Mouse (Mus musculus) urinary bladder, postnatal 36 days (tissue): ENCODE data around the gene Ubqln1.

Experiments used
- DNase-seq, 2 experiments: peaks; one replicate each; pipeline ENCODE4 v3.0.0; 2022; ENCODE audit warnings: low spot score in 2 of 2, mixed read lengths in 1 of 2

Ubqln1 gene

DNA sequence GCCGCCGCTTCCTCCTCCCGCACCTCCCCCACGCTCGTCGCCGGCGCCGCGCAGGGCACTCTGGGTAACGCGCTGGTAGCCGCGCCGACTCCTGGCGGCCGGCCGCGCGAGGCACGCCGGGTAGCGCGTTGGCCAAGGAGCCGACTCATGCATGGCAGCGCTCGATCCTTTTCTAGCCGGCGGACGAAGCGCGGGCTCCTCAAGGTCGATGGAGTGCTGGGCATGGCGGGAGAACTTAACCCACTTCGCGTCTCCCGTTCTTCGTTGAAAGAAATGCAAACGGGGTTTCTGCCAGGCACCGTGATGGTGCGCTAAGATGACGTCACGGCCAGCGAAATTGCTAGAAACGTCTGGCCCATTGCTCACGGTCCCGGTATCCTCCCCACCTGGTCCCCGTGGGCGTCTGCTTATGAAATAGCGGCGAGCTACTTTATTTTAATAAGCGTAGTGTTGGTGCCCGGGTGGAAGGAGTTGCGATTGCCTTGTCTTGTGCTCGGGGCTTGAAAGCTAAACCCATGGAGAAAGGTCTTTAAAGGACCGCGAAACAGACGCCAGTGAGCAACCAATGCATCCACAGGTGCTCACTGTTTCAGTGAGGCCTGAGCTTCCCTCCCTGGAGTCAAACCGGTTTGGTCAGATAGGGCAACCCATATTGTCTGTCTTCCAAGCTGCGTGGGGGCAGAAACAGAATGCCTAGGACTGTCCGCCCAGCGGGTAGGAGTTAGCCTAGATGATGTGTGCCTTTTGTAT lies at the start of gene Ubqln1:
Gene Ubqln1, minus strand, starts transcription at position 62 of the 750 bp plus-strand sequence.
- peak; percentile 82 to 85 for DNase-seq

DNA sequence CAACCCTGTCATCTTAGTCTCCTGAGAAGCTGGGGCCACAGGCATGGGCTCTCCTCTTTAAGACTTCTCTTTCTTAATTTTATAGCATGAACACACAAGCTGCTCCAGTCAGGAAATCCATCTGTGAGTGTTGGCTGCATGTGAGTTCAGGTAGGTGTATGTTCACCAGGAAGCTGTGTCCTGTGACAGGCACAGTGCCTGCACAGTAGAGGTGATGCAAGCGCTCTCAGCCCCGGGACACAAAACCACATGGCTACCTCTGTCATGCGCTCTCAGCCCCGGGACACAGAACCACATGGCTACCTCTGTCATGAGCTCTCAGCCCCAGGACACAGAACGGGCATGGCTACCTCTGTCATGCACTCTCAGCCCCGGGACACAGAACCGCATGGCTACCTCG lies 48.1 kb upstream of the Ubqln1 start:
- no peak for DNase-seq

GRCm38 (mm10) chr13:58261674-58262073 lies 46.2 kb upstream of the Ubqln1 start:
- DNase-seq, result no peak

- DNase-seq, result no peak
Observed at GRCm38 (mm10) chr13:58253268-58253667, 37.8 kb upstream of the Ubqln1 start.

DNA sequence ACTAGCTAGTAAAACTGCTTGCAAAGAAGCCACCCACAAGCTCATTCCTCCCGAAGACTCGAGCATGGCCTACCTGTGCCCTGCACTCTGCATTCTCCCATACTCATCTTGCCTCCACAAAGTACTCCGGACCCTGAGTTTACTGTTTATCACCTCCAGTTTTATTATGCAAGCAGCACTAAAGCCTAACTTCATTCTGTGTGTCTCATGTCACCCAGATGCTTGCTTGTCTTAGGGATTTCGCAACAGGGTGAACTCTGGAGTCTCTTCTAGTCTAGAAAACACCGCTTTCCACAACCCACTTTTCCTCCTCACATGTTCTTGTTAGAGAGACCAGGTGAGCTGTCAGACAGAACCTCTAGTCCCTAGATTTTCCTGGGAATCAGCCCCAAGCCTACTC lies 33.5 kb upstream of the Ubqln1 start:
- no peak for DNase-seq

- no peak for DNase-seq
Observed at GRCm38 (mm10) chr13:58236536-58236935, 21.1 kb upstream of the Ubqln1 start.

DNA sequence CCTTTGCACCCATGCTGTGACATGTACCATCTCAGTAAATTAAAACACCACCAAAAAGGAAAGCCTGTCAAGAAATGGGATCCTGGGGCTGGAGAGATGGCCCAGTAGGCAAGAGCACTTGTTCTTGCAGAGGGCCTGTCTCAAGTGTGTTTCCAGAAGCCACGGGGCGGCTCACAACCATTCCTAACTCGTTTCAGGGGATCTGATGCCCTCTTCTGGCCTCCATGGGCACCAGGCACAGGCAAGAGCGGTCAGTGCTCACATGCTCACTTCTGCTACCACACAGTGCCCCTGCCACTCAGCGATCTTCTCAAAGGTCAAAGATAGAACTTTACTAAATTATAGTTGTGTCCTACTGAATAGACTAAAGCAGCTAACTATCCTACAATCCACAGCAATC lies 17.2 kb upstream of the Ubqln1 start:
- DNase-seq, result peak; percentile 30 to 58

- DNase-seq, result no peak
Observed at GRCm38 (mm10) chr13:58232070-58232469, 16.6 kb upstream of the Ubqln1 start.

DNA sequence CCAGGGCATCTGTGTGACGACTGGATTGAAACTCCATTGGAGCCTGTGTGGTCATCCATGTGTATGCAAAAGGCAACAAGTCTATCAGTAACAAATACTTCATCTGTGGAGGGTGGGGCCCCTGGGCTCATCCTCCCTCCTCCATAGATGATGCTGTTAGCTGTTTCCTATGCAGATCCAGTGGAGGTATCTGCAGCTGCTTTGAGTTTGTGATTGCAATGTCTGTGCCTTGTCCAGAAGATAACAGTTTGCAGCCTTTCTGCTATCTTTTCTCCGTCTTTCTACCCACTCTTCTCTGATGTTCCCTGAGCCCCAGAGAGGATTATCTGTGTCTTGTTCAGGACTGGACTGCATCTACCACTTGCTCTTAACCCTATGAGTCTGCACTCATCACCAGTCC lies 13.2 kb upstream of the Ubqln1 start:
- no peak for DNase-seq

DNA sequence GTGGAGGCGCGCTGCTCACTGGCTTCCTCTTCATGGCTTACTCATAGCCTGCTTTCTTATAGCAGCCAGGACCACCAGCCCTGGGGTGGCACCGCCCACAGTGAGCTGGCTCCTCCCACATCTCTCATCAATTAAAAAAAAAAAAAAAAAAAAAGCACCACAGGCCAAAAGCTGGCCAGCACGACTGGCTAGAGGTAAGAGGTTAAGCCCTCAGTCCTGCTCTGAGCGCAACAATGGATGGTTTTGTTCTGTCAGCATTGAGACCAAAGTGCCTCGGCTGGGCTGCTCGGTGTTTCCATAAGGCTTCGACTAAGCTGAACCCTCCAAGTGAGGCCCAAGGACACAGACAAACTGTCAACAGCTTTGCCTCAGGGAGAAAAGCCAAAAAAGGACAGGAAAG lies 10.2 kb upstream of the Ubqln1 start:
- no peak for DNase-seq

GRCm38 (mm10) chr13:58220206-58220605 lies 4.8 kb upstream of the Ubqln1 start:
- peak; percentile 18 for DNase-seq

GRCm38 (mm10) chr13:58217536-58217935 lies 2.1 kb upstream of the Ubqln1 start:
- DNase-seq, result no peak

DNA sequence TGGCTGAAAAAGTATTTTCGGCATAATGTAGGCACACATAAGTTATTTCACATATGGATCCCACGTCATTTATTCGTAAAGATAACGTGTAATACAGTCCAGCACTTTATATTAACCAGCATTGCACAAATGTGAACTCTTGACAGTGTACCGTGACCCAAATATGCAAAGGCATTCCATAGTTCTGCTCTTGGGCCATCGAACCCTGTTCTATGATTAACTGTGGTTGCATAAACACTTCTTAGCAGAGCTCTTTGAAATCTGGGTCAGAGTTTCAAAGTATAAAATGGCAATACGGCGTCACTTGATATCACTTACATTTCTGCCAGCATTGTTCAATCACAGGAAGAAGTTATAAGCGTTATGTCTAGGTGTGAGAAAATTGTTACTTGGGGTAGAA lies 942 bp upstream of the Ubqln1 start:
- no peak for DNase-seq

DNA sequence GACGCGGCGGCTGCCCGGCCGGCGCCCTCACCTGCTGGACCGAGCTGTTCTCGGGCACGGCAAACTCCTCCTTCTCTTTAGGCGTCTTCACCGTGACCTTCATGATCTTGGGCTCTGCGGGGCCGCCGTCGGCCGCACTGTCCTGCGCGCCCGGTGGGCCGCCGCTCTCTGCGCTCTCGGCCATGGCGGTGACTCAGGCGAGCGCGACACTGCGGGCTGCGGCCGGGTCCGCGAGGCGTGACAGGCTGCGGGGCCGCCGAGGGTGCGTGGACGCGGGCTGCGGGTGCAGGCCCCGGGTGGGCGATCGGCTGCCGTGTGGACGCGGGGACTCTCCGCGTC lies 231 bp downstream of the Ubqln1 start:
- peak in 1 of 2 experiments; percentile 10 for DNase-seq

DNA sequence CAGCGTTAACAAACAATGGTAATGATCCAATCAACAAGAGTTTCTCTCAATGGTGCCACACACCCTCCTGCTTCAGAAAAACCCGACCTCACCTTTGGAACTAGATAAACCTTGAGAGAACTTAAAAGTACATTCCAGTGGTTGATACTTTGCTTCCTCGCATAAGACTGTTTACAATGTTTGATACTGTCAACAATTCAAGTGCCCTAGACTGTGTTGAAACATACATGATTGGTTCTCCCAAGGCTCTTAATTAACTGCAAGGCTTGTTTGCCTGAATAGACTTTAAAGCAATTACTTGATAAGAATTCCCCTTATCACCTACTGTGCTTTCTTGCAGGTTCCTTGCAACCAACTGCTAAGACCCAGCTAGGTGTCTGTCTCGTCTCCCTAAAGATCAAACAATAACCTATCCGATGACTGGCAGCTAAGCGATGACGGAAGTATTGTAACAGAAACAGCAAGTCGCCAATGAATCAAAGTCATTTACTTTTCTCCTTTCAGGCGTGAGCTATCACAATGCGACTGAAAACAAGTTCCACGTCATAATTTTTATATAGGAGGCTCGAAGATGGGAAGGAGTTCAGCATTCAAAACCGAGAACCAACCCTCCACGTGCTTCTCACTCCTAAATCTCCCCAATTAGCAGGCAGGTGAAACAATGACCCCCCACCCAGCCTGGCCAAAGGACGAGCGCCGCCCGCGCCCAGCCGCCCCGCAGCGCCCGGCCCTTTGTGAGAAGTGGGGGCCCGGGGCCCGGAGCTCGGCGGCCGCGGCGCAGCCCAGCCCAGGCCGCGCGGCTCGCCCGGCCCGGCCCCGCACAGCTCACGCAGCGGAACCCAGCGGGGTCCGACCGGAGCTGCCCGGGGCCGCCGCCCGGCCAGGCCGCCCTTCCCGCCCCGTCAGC lies 854 bp downstream of the Ubqln1 start:
- DNase-seq, result no peak

- no peak for DNase-seq
Observed at GRCm38 (mm10) chr13:58213801-58214200, 1.7 kb downstream of the Ubqln1 start.

DNA sequence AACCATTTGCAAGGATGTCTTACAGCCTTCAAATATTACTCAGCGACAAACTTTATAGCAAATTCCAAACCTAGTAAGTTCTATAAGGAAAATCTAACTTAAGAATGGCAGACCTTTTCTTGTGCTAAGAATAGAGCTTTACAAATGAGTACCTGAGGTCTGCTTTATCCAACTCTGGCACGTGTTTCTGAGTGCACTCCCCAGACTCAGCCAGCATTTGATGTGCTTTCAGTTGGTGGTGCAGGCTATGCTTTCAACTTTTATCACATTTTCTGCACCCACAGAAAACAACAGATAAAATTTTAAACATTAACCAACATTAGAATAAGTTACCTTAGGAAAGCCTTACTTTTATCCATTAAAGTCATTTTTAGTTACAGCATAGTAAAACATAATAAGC lies 2.9 kb downstream of the Ubqln1 start:
- no peak for DNase-seq

GRCm38 (mm10) chr13:58210441-58210840 lies 5.0 kb downstream of the Ubqln1 start:
- no peak for DNase-seq

- DNase-seq, result no peak
Observed at GRCm38 (mm10) chr13:58206084-58206483, 9.4 kb downstream of the Ubqln1 start.

DNA sequence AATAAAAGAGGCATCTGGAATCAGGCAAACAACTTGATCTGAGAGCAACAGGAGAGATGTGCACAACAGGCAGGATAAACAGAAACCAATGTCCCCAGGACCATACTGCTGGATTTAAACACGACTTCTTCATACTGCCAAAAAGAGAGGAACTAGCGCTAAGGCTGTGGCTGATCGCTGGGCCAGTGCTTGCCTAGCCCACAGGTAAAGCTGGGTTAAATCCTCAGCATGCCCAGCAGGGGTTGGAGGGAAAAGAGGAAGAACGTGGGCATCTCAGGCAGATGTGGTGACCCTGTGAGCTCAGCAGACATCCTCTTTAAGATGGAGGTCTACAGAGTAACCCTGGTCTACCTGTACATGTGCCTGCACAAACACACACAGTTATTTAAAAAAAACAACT lies 10.5 kb downstream of the Ubqln1 start:
- no peak for DNase-seq

DNA sequence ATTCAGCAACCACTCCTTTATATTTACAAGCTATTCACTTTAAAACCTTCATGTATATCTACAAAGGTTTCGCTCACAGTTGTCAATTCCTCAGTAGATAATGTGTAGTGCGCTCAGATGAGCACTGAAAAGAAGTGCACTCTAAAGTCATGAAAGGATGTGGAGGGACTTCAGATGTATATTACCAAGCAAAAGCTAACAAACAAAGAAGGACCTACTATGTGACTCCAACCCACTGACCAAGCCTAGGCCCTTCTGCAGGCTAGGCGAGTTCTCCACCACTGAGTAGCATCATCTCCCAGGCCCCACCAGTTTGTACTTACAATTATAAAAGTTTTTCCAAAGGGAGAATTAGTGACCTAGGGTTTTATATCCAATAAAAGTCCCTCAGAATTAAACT lies 11.3 kb downstream of the Ubqln1 start:
- no peak for DNase-seq

DNA sequence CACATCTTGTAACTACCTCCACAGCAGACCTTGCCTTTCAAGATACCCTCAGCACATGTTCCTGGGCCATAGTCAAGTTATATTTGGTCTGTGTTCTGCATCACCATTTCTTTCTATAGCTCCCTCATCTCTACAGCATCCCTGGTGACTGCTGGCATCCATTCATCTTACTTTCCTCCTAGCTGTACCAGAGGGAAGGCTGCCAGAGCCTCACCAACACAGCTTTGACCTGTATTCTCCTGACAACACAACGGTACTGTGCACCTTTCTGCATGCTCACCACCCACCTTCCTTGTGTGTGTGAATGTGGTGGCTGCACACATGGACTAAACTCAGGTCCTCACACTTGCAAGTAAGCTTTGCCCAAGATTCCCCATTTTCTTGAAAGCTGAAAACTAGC lies 12.6 kb downstream of the Ubqln1 start:
- DNase-seq, result no peak

DNA sequence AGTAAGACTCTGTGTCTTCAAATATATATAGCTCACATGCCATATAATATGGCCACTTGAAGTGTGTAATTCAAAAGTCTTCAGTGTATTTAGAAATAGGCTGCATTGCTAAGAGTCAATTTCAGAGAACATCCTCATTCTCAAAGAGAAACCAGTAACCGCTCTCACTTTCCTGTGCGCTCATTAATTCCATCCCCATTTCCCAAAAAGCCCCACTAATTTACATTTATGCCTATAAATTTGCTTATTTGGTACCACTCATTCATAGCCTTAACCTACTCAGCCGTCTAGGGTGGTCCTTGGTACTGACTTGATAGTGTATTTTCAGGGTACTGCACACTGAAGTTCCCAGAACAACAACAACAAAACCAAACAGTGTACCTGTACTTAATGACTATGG lies 13.5 kb downstream of the Ubqln1 start:
- no peak for DNase-seq
